Mouse (Mus musculus) bone marrow macrophage, adult 2 months (primary cell): ENCODE data around the gene Ltb4r2.

Source experiments
- CTCF ChIP-seq: IDR thresholded peaks from 2 replicates; pipeline ENCODE4 v1.5.1; 2012; ENCODE audit warnings: low read depth, mild to moderate bottlenecking, low read length, moderate library complexity
- POLR2A ChIP-seq: IDR thresholded peaks from 2 replicates; pipeline ENCODE4 v1.6.1; 2012; ENCODE audit warnings: mild to moderate bottlenecking, low read depth, low read length, borderline replicate concordance

DNA sequence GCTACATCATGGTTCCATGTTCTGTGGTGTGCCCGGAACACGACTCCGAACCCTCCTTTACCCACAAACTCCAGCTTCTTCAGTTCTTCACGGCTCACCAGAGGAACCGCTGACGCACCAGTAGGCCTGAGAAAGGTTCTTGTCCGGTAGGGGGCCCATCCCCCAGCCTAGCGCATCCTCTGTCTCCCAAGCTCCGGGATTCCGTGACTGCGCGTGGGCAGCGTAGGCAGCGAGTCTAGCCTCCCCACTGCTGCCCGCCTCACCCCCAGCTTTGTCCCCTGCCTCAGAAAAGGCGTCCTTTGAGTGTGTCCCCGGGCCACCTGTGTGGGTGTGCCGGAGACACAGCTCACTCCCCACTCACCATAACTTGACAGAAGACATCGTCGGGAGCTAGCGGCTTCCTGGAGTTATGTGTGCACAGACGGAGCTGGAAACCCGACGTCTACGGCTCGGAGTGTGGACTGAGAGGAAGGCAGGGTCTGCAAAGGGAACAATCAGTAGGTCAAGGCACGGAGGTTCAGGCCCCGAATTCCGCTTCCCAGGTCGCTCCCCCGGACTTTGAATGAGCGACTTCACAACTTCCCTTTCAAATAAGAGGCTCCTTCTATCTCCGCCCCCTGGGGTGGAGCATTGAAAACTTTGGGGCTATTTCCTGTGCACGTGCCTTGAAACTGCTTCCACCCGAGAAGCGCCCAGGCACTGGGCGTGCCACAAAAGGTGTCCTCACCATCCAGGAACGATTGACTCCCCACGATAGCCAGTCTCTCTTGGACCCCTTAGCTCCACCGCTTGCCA lies 27.2 kb downstream of the Ltb4r2 start, which contains the start of gene Ripk3:
- TF ChIP-seq POLR2A (no peak), CTCF (no peak)
